Mouse (Mus musculus): Measurements from ENCODE around the gene Fastkd5.

DNA sequence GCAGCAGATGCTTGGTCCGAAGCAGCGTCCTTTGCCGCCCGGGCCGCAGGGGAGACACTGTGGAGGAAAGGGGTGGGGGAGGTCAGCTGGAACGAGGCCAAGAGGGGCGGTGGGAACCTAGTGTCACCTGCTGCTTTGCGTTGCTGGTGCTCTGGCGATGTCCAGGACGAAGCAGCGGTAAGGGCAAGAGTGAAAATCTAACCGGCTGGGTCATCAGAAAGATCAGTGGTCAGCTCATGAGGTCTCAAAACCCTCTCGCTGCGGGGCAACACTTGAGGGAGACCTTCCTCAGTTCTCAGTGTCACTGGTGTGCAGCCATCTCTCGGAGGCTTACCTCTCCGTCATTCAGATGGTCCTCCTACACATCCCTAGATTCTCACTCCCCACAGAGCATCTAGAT, 48.6 kb downstream of the Fastkd5 start:
- TF ChIP-seq CTCF (IDR thresholded peaks at IDR 0.05; ENCODE audit: borderline replicate concordance, control insufficient read depth, extremely low read depth, insufficient read depth, low read length, poor library complexity) (no peak), POLR2A (IDR thresholded peaks at IDR 0.05; ENCODE audit: control insufficient read depth, extremely low read depth, insufficient read depth, low read length, poor library complexity) (no peak)

All from thymus, adult 2 months (tissue).